Mouse (Mus musculus) heart, embryonic 12.5 days (tissue): ENCODE data around the gene C4bp. TPM values are rescaled to one million over a fixed set of nuclear protein-coding genes. Genes with fewer than 3 reads are reported as not detected.
"Not testable (repeated sequence)": the region's sequence is repeated elsewhere in the genome, so short reads cannot be mapped to it uniquely, and the experiment has no call there.

ENCODE experiments used
- ATAC-seq: fragments of 200-750 bp; cut with Nextera tagmentation; 2 replicates; pipeline ENCODE4 v1.8.0; 2017; ENCODE audit warnings: moderate TSS enrichment, moderate library complexity; ENCODE audit not compliant: insufficient number of reproducible peaks, low FRiP score
- H3K27ac ChIP-seq: fragments of 300-500 bp; sonication (generic); 2 replicates; pipeline ENCODE4 v1.5.1; 2016; ENCODE audit warnings: mild to moderate bottlenecking, moderate library complexity; ENCODE audit not compliant: poor library complexity, severe bottlenecking
- H3K27me3 ChIP-seq: fragments of 300-500 bp; sonication (generic); replicated peaks from 2 replicates; pipeline ENCODE4 v1.6.1; 2016; ENCODE audit warnings: mild to moderate bottlenecking, moderate library complexity
- H3K36me3 ChIP-seq: fragments of 300-500 bp; sonication (generic); 2 replicates; pipeline ENCODE4 v1.6.1; 2016; ENCODE audit warnings: mild to moderate bottlenecking, moderate library complexity
- H3K4me1 ChIP-seq: fragments of 300-500 bp; sonication (generic); replicated peaks from 2 replicates; pipeline ENCODE4 v1.6.1; 2016; ENCODE audit warnings: mild to moderate bottlenecking
- H3K4me2 ChIP-seq: fragments of 300-500 bp; sonication (generic); 2 replicates; pipeline ENCODE4 v1.6.1; 2016; ENCODE audit warnings: mild to moderate bottlenecking, moderate library complexity
- H3K4me3 ChIP-seq: fragments of 300-500 bp; sonication (generic); 2 replicates; pipeline ENCODE4 v1.5.1; 2016; ENCODE audit warnings: mild to moderate bottlenecking
- H3K9ac ChIP-seq: fragments of 300-500 bp; sonication (generic); 2 replicates; pipeline ENCODE4 v1.6.1; 2016; ENCODE audit warnings: mild to moderate bottlenecking, moderate library complexity
- H3K9me3 ChIP-seq: fragments of 300-500 bp; sonication (generic); replicated peaks from 2 replicates; pipeline ENCODE4 v1.6.1; 2016; ENCODE audit warnings: mild to moderate bottlenecking, moderate library complexity
- WGBS: fragments of 180-500 bp; shearing (Covaris S2); methylation state at CpG from one replicate; pipeline ENCODE4 v1.1.7; 2016; 5-methylcytosine and 5-hydroxymethylcytosine counted together
- polyA plus RNA-seq: library from polyadenylated mRNA; unstranded; fragments of >200 nt; fragmentation: Nextera tagmentation; extraction: Ambion mirVana; gene quantifications from 2 replicates; pipeline ENCODE4 v1.2.1, GENCODE M21; 2016

The C4bp gene
- polyA plus RNA-seq, 1 experiment from 2014 or later, result not detected

DNA sequence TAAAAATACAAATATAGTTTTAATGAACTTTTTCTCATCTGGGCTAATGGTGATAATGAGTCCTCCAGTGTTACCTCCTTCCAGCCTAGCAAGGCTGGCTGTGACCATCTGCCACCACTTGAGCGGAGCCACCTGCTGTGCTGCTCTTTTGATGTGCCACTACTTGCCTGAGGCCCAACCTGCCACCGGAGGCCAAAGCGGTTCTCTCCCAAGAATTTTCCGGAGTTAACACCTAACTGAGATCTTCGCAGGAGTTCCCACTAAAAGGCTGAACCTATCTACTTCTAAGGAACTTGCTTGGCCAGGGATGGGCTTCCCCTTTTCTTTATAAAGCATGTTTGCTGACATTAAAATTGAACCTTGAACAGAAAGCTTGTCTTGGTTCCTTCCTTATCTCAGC, 1.8 kb downstream of the C4bp start:
- not testable (repeated sequence) for H3K4me1 ChIP-seq, H3K27ac ChIP-seq, H3K27me3 ChIP-seq, H3K36me3 ChIP-seq, ATAC-seq, H3K9ac ChIP-seq, H3K4me2 ChIP-seq, H3K9me3 ChIP-seq, H3K4me3 ChIP-seq
- WGBS, result 27% methylated on average over 5 of the region's 5 CpGs

GRCm38 (mm10) chr1:130644103-130644502, 17.3 kb downstream of the C4bp start:
- no peak overlapping the region for H3K4me3 ChIP-seq
- no peaks in the 10 kb centered on the region for H3K27me3 ChIP-seq
- no peak overlapping the region for H3K27ac ChIP-seq
- no peaks in the 10 kb centered on the region for H3K4me1 ChIP-seq
- no peak overlapping the region for H3K4me2 ChIP-seq
- 72% methylated on average over 4 of the region's 4 CpGs for WGBS
- no peak for ATAC-seq
- H3K9ac ChIP-seq, result no peak overlapping the region
- H3K36me3 ChIP-seq, result no peaks in the 10 kb centered on the region
- no peaks in the 10 kb centered on the region for H3K9me3 ChIP-seq

DNA sequence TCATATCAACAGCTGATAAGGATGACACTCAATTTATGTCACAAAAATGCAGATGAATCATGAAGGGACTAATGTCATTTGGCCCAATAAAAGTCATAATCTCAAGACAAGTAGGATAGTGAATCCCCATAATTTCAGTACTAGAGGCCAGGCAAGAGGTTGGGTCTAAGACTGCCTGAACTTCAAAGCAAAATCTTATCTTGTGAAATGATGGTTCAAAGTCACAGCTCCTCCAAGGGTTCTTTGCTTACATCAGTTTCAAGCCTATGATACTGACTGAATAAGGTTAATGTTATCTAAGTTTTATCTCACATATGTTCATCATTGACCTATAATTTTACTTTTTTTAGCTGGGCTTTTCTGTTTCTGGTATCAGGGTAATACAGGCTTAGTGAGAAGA, 20.5 kb downstream of the C4bp start:
- Histone ChIP-seq H3K4me1 (no peaks in the 10 kb centered on the region), H3K27ac (no peak overlapping the region), H3K27me3 (no peaks in the 10 kb centered on the region), H3K9me3 (no peaks in the 10 kb centered on the region), H3K36me3 (no peaks in the 10 kb centered on the region), H3K9ac (no peak overlapping the region), H3K4me3 (no peak overlapping the region), H3K4me2 (no peak overlapping the region)
- ATAC-seq, result no peak

- no peaks in the 10 kb centered on the region for H3K36me3 ChIP-seq
- H3K9me3 ChIP-seq, result no peaks in the 10 kb centered on the region
- 28% methylated on average over 16 of the region's 16 CpGs for WGBS
- no peak overlapping the region for H3K4me3 ChIP-seq
- H3K27me3 ChIP-seq, result no peaks in the 10 kb centered on the region
- peak overlapping the region; percentile 37 for H3K4me2 ChIP-seq
- H3K27ac ChIP-seq, result no peak overlapping the region
- ATAC-seq, result no peak
- no peaks in the 10 kb centered on the region for H3K4me1 ChIP-seq
- H3K9ac ChIP-seq, result no peak overlapping the region
Observed at GRCm38 (mm10) chr1:130633761-130634410, 27.5 kb downstream of the C4bp start.

DNA sequence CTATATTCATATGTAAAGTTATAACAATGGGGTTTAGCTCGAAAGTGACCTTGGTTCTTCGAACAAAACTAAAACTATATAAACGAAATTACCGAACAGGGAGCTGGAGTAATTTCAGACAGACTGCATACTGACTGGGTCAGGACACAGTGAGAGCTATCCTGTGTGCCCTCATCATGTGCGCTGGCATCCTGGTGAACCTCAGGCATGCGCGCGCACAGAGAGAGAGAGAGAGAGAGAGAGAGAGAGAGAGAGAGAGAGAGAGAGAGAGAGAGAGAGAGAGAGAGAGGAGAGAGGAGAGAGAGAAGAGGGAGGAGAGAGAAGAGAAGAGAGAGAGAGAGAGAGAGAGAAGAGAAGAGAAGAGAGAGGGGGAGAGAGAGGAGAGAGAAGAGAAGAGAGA, 28.1 kb downstream of the C4bp start:
- Histone ChIP-seq H3K36me3 (no peaks in the 10 kb centered on the region), H3K4me3 (no peak overlapping the region), H3K27ac (no peak overlapping the region), H3K4me2 (no peak overlapping the region), H3K9ac (no peak overlapping the region), H3K9me3 (no peaks in the 10 kb centered on the region), H3K27me3 (no peaks in the 10 kb centered on the region), H3K4me1 (no peaks in the 10 kb centered on the region)
- 76% methylated on average over 8 of the region's 8 CpGs for WGBS
- ATAC-seq, result no peak

DNA sequence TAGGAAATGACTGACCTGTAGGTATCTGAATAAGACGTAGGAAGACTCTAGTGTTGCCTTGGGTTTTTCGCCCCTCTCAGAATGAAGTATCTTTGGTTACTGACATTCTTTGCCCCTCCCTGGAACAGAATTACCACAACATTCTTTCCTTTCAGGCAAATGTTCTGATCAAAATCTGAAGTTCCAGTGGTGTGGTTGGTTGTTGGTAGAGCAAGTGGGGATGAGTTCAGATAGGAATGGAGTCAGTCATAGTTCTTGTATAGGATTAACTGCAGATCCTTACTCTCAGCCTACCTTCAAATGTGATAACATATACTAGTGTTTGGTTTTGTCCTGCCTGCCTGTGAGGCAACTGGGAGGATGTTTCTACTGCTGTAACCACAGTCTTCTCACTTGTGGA, 31.9 kb downstream of the C4bp start, which contains the start of gene Zp3r:
Gene Zp3r (minus strand): TSS at position 101 of the 400 bp plus-strand sequence.
- H3K9me3 ChIP-seq, result no peaks in the 10 kb centered on the region
- no peaks in the 10 kb centered on the region for H3K4me1 ChIP-seq
- no peak within 1 kb of the TSS for H3K9ac ChIP-seq
- ATAC-seq, result no peak
- no peaks in the 10 kb centered on the region for H3K36me3 ChIP-seq
- 86% methylated on average over 2 of the region's 2 CpGs for WGBS
- no peak within 1 kb of the TSS for H3K27ac ChIP-seq
- no peaks in the 10 kb centered on the region for H3K27me3 ChIP-seq
- no peak within 1 kb of the TSS for H3K4me2 ChIP-seq
- no peak within 1 kb of the TSS for H3K4me3 ChIP-seq

GRCm38 (mm10) chr1:130596291-130596690, 65.1 kb downstream of the C4bp start:
- no peaks in the 10 kb centered on the region for H3K4me1 ChIP-seq
- no peak overlapping the region for H3K4me3 ChIP-seq
- H3K9ac ChIP-seq, result no peak overlapping the region
- no peaks in the 10 kb centered on the region for H3K27me3 ChIP-seq
- no peaks in the 10 kb centered on the region for H3K9me3 ChIP-seq
- H3K27ac ChIP-seq, result no peak overlapping the region
- WGBS, result 82% methylated on average over 2 of the region's 2 CpGs
- H3K4me2 ChIP-seq, result no peak overlapping the region
- ATAC-seq, result no peak
- H3K36me3 ChIP-seq, result no peaks in the 10 kb centered on the region

DNA sequence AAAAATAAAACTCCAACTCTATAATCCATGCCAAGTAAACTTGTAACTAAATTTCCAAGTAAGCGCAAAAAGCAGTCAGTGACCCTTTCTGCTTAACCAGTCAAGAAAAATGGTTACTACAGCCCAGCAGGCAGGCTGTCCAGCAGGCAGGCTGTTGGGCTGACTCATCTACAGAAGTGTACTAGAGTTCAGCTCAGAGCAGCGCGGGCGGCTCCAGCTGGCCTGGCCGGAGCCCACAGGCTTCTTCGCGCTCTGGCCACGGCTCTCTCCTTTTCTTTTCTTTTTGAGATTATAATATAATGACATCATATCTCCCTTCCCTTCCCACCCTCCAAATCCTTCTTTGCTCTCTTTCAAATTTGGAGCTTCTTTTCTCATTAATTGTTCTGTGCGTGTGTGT, 72.8 kb downstream of the C4bp start:
- H3K27ac ChIP-seq, result no peak overlapping the region
- H3K4me2 ChIP-seq, result no peak overlapping the region
- no peak overlapping the region for H3K4me3 ChIP-seq
- no peaks in the 10 kb centered on the region for H3K36me3 ChIP-seq
- H3K27me3 ChIP-seq, result no peaks in the 10 kb centered on the region
- H3K9ac ChIP-seq, result no peak overlapping the region
- no peaks in the 10 kb centered on the region for H3K9me3 ChIP-seq
- 77% methylated on average over 9 of the region's 9 CpGs for WGBS
- H3K4me1 ChIP-seq, result no peaks in the 10 kb centered on the region
- ATAC-seq, result no peak

Other genes starting within 250 kb of the C4bp start
- not detected in 2 replicates for gene Cd55b, start 238.6 kb downstream of the C4bp start, polyA plus RNA-seq
- 13.4 and 16.5 TPM in 2 replicates for gene Cd55, start 198.9 kb downstream of the C4bp start, polyA plus RNA-seq
- gene Zp3r, start 32.0 kb downstream of the C4bp start, polyA plus RNA-seq, result not detected in 2 replicates
- gene Gm29427, start 54.2 kb upstream of the C4bp start, polyA plus RNA-seq, result not detected in 2 replicates
- 8.8 and 9.9 TPM in 2 replicates for gene Yod1, start 55.7 kb upstream of the C4bp start, polyA plus RNA-seq
- 8.4 and 9.0 TPM in 2 replicates for gene Pfkfb2, start 67.6 kb upstream of the C4bp start, polyA plus RNA-seq
- gene AA986860, start 70.3 kb upstream of the C4bp start, polyA plus RNA-seq, result 0.68 and 0.82 TPM in 2 replicates
- 0.15 and 0.21 TPM in 2 replicates for gene Fcamr, start 139.3 kb upstream of the C4bp start, polyA plus RNA-seq
- gene Pigr, start 165.1 kb upstream of the C4bp start, polyA plus RNA-seq, result not detected in 2 replicates
- gene Fcmr, start 204.0 kb upstream of the C4bp start, polyA plus RNA-seq, result 1.1 and 1.3 TPM in 2 replicates
- gene Il24, start 225.8 kb upstream of the C4bp start, polyA plus RNA-seq, result not detected in 2 replicates
- not detected in 2 replicates for gene Il20, start 249.8 kb upstream of the C4bp start, polyA plus RNA-seq